Mouse (Mus musculus) kidney, embryonic 14.5 days (tissue): ENCODE results near the gene Wdr90. TPM values are rescaled to one million over a fixed set of nuclear protein-coding genes. Genes with fewer than 3 reads are reported as not detected.

ENCODE experiments used
- ATAC-seq: fragments of 200-750 bp; cut with Nextera tagmentation; 2 replicates; pipeline ENCODE4 v1.8.0; 2017; ENCODE audit warnings: moderate number of reproducible peaks, mild to moderate bottlenecking, moderate TSS enrichment, moderate library complexity; ENCODE audit not compliant: low FRiP score, low TSS enrichment
- H3K27ac ChIP-seq: fragments of 300-500 bp; sonication (generic); 2 replicates; pipeline ENCODE4 v1.5.1; 2014; ENCODE audit warnings: low read depth, mild to moderate bottlenecking, low read length, moderate library complexity, mixed read lengths
- H3K27me3 ChIP-seq: fragments of 300-500 bp; sonication (generic); 2 replicates; pipeline ENCODE4 v1.6.1; 2014; ENCODE audit warnings: mild to moderate bottlenecking, low read length; ENCODE audit not compliant: control insufficient read depth, insufficient read depth
- H3K36me3 ChIP-seq: fragments of 300-500 bp; sonication (generic); 2 replicates; pipeline ENCODE4 v1.6.1; 2014; ENCODE audit warnings: low read length, mixed read lengths; ENCODE audit not compliant: control insufficient read depth, insufficient read depth
- H3K4me1 ChIP-seq: fragments of 300-500 bp; sonication (generic); 2 replicates; pipeline ENCODE4 v1.6.1; 2014; ENCODE audit warnings: low read length, mixed read lengths; ENCODE audit not compliant: control insufficient read depth, insufficient read depth
- H3K4me2 ChIP-seq: fragments of 300-500 bp; sonication (generic); replicated peaks from 2 replicates; pipeline ENCODE4 v1.6.1; 2014; ENCODE audit warnings: low read depth, mild to moderate bottlenecking, low read length
- H3K4me3 ChIP-seq: fragments of 300-500 bp; sonication (generic); 2 replicates; pipeline ENCODE4 v1.5.1; 2014; ENCODE audit warnings: mild to moderate bottlenecking, low read length
- H3K9ac ChIP-seq: fragments of 300-500 bp; sonication (generic); 2 replicates; pipeline ENCODE4 v1.6.1; 2014; ENCODE audit warnings: low read depth, mild to moderate bottlenecking, low read length, moderate library complexity
- H3K9me3 ChIP-seq: fragments of 300-500 bp; sonication (generic); 2 replicates; pipeline ENCODE4 v1.6.1; 2016; ENCODE audit warnings: low read length; ENCODE audit not compliant: control insufficient read depth
- WGBS: fragments of 180-500 bp; shearing (Covaris S2); extraction: QIAGEN DNeasy Blood & Tissue Kit; methylation state at CpG from one replicate; pipeline ENCODE4 v1.1.7; 2014; 5-methylcytosine and 5-hydroxymethylcytosine counted together
- polyA plus RNA-seq: library from polyadenylated mRNA; unstranded; fragments of >200 nt; fragmentation: Nextera tagmentation; extraction: Ambion mirVana; gene quantifications from 2 replicates; pipeline ENCODE4 v1.2.1, GENCODE M21; 2014

The Wdr90 gene
- polyA plus RNA-seq, 1 experiment from 2014 or later: 27.5 TPM

DNA sequence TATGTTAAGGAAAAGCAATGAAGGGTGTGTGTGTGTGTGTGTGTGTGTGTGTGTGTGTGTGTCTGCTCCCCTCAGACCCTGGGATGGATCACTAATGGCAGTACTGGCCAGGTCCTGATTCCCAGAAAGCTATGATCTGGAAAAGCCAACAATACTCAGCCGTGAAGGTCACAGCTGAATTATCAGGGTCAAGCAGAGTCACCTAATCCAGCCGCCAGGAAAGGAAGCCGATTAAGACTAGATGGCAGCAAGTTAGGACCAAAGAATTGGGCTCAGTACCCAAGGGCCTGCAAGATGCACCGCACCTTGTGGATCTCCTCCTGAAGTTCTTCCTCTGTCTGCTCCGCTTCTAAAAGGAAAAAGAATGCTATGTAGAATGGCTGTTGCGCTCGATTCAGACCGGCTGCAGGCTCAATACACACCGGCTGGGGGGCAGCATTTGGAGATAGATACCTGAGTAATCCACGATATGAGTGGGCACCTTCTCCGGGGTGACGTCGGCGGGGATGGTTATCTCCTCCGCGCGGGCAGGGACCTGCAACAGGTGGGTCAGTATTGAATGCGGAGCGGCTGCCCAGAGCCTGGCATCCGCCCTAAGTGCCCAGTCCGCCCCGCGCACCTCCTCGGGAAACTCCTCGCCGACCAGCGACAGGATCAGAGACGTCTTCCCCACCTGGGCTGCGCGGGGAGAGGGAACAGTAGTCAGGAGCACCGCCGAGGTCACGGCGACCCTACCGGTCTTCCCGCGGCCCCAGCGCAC lies 17.5 kb downstream of the Wdr90 start:
- Histone ChIP-seq H3K4me1 (peaks cover 8% of the 10 kb centered on the region), H3K9me3 (no peaks in the 10 kb centered on the region), H3K27me3 (no peaks in the 10 kb centered on the region), H3K4me2 (peak overlapping the region; percentile 91), H3K4me3 (peak overlapping the region; percentile 90), H3K9ac (peak overlapping the region; percentile 87), H3K36me3 (peaks cover 56% of the 10 kb centered on the region), H3K27ac (peak overlapping the region; percentile 79; the same call in 1 of the 2 replicates)
- ATAC-seq: no peak
- WGBS: 3% methylated on average over 34 of the region's 38 CpGs

DNA sequence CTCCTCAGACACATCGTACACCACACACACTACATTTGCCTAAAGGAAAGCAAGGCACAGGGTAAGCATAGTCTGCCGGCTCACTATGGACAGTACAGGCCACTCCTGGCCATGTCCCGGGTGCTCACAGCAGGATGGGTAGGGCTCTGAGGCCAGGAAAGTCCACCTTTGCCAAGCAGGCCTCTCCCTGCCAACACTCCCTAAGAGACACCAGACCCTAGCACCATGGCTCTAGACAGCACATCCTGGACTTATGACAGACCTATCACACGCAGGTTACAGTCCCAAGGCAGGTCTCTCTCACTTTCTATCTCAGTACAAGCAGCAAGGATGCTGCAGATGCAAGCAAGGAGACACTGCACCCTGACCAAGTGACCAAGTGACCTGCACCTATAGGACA lies 18.2 kb downstream of the Wdr90 start:
- peaks cover 8% of the 10 kb centered on the region for H3K4me1 ChIP-seq
- WGBS: 92% methylated on average over 4 of the region's 4 CpGs
- peak overlapping the region; percentile 90; the same call in 1 of the 2 replicates for H3K4me3 ChIP-seq
- no peak for ATAC-seq
- H3K27me3 ChIP-seq: no peaks in the 10 kb centered on the region
- peak overlapping the region; percentile 91 for H3K4me2 ChIP-seq
- peak overlapping the region; percentile 87; the same call in 1 of the 2 replicates for H3K9ac ChIP-seq
- H3K9me3 ChIP-seq: no peaks in the 10 kb centered on the region
- no peak overlapping the region for H3K27ac ChIP-seq
- H3K36me3 ChIP-seq: peaks cover 52% of the 10 kb centered on the region

DNA sequence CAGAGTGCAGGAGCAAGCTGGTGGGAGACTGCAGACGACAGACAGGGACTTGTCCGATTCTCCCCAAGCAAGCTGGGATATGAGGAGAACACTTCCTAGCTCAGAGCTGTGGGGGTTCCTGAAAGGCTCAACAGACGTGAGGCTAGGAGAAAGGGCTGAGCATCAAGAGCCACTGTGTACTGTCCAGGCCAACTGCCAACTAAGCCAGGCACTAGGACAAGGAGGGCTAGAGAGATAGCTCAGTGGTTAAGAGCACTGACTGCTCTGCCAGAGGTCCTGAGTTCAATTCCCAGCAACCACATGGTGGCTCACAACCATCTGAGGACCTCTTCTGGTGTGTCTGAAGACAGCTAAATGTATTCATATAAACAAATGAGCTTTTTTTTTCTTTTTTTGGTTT lies 18.8 kb downstream of the Wdr90 start:
- no peak overlapping the region for H3K27ac ChIP-seq
- peaks cover 53% of the 10 kb centered on the region for H3K36me3 ChIP-seq
- 88% methylated on average over 3 of the region's 3 CpGs for WGBS

DNA sequence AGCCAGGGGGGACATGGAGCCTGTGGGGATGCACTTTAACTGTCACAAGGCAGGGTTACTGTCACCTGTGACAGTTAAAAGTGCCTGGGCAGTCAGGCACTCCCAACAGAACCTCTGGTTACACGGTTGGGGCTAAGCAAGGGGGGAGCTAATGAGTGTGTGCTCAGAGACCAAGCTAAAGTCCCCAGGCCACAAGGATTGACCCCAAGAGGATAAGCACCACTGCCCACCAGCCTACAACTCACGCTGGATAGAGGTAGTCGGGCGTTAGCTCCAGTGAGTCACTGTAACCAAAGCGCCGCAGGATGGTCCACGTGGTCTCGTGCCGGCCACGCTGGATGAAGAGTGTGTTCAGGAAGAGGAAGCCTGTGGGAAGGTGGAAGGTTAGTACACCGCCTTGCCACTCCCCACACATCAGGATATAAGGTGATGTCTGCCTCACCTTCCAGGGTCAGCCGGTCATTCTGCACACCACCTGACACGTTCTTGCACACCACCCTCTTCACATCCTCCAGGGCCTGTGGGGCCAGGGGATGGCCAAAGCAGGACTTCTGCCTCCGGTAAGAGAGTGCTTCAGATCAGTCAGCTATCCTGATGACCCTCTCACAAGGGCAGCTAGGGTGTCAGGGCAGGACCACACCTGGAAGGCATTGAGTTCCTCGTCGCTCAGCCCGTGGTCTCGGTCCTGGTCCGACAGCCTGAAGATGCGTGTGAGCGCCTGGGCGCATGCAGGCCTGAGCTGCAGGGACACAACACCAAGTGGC lies 20.0 kb downstream of the Wdr90 start, which contains the start of gene Gm20683:
Gene Gm20683 (minus strand): TSS at position 647 of the 764 bp plus-strand sequence.
- Histone ChIP-seq H3K4me2 (no peak within 1 kb of the TSS), H3K9me3 (no peaks in the 10 kb centered on the region), H3K4me3 (no peak within 1 kb of the TSS), H3K27ac (no peak within 1 kb of the TSS), H3K4me1 (peaks cover 25% of the 10 kb centered on the region), H3K36me3 (peaks cover 47% of the 10 kb centered on the region), H3K27me3 (no peaks in the 10 kb centered on the region), H3K9ac (no peak within 1 kb of the TSS)
- no peak for ATAC-seq
- 91% methylated on average over 22 of the region's 22 CpGs for WGBS

More for the DNA sequence above, 18.8 kb downstream of the Wdr90 start:
- no peaks in the 10 kb centered on the region for H3K27me3 ChIP-seq
- no peak for ATAC-seq
- H3K4me2 ChIP-seq: no peak overlapping the region
- H3K4me3 ChIP-seq: no peak overlapping the region
- H3K4me1 ChIP-seq: peaks cover 14% of the 10 kb centered on the region
- H3K9ac ChIP-seq: no peak overlapping the region
- no peaks in the 10 kb centered on the region for H3K9me3 ChIP-seq

DNA sequence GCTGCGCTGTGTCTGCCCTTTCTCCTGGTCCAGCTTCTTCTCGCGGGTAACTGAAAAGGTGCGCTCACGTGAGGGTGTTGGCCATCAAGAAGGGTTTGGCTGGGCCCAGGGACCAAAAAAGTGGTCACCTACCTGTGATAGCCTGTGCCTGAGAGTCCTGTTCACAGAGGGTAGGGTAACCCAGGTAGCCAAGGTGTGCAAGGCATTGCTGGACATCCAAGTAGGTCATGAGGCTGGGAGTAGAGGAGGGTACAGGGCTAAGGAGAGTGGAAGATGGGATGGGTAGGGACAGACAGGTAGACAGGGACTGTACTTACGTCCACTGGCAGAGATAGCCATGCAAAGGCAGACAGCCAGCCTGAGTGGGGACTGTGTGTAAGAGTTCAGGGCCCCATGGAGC lies 20.8 kb downstream of the Wdr90 start:
- Histone ChIP-seq H3K9me3 (no peaks in the 10 kb centered on the region), H3K9ac (no peak overlapping the region), H3K27ac (no peak overlapping the region), H3K36me3 (peaks cover 48% of the 10 kb centered on the region), H3K4me2 (no peak overlapping the region), H3K4me1 (peaks cover 30% of the 10 kb centered on the region), H3K27me3 (no peaks in the 10 kb centered on the region), H3K4me3 (no peak overlapping the region)
- ATAC-seq: no peak
- WGBS: 93% methylated on average over 6 of the region's 6 CpGs

DNA sequence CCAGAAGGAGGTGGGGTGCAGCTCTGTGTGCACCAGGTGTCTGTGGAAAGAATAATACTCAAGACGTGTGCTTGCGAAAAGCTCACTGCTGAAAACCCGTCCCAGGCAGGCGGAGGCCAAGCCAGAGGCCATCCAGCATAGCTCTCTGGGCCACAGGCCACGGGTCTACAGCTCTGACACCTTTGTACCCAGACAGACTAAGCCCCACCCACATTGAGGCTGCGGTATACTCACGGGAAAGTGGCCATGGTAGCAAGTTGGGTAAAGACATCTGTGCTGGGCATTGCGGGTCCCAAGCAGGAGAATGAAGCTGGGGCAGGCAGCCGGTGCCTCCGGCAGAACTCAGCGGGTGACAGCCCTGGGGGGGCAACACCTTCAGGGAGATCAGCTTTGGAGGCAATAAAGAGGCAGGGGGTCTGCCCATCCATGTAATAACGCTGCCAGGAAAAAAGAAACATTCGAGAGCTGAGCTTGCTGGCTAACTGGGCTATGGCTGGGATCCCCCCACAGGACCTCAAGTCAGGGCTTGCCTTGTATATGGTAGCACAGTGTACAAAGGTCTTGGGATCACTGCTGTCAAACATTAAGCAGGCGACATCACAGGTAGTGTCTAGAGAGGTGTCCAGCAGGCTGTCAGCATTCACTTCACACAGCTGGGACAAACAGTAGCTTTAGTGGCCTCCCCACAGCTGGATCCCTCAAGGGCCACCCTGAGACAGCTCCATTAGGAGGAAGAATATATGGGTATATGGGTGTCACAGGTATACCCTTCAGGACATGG lies 21.7 kb downstream of the Wdr90 start:
- Histone ChIP-seq H3K27ac (no peak overlapping the region), H3K9ac (peak overlapping the region; percentile 34; the same call in 1 of the 2 replicates), H3K4me3 (no peak overlapping the region), H3K9me3 (no peaks in the 10 kb centered on the region), H3K27me3 (no peaks in the 10 kb centered on the region), H3K4me1 (peaks cover 38% of the 10 kb centered on the region), H3K4me2 (no peak overlapping the region), H3K36me3 (peaks cover 54% of the 10 kb centered on the region)
- 82% methylated on average over 14 of the region's 14 CpGs for WGBS
- no peak for ATAC-seq

DNA sequence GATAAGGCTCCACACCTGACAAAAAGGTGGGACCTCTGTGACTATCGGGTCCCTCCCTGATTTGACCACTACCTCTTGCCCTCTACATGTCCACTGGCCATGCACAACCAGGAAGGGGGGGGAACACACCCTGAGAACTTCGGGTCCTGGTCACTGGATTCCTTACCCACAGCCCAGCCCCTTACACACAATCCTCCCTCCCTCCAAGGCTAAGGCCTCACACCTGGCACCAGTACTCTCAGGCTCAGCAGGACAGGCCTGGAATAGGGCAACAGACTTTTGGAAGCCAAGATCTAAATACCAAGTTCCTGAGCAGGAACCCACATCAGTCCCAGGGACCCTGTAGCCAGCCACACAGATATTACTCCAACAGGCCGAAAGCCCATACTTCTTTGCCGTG lies 22.4 kb downstream of the Wdr90 start:
- WGBS: 86% methylated on average over 4 of the region's 4 CpGs
- Histone ChIP-seq H3K36me3 (peaks cover 54% of the 10 kb centered on the region), H3K4me1 (peaks cover 45% of the 10 kb centered on the region), H3K9ac (no peak overlapping the region), H3K4me2 (no peak overlapping the region), H3K9me3 (no peaks in the 10 kb centered on the region), H3K27ac (no peak overlapping the region), H3K27me3 (no peaks in the 10 kb centered on the region), H3K4me3 (no peak overlapping the region)
- no peak for ATAC-seq

DNA sequence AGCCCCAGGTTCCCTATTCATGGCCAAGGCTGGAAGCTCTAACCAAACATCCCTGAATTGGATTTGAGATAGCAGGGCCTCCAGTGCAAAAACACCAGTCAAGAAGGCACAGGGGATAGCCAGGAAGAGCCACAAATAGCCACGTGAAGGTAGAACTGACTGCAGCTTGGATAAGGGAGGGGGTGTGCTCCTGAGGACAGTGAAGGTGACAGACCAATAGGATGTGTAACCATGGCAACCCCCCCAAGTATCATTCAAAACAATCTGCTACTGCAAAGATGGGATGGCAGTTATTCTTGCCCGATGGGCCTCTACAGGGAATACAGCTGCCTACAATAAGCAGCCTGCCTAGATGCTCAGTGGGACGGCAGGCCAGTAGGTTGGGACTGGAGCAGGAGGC lies 23.8 kb downstream of the Wdr90 start:
- Histone ChIP-seq H3K27ac (peak overlapping the region; percentile 12; the same call in 1 of the 2 replicates), H3K36me3 (peaks cover 54% of the 10 kb centered on the region), H3K9me3 (no peaks in the 10 kb centered on the region), H3K4me3 (no peak overlapping the region; the same call in 1 of the 2 replicates), H3K4me1 (peaks cover 39% of the 10 kb centered on the region), H3K4me2 (peak overlapping the region; percentile 78), H3K9ac (0 out of 2 replicates have a peak overlapping the region, but pooled peaks have one; percentile 56), H3K27me3 (no peaks in the 10 kb centered on the region)
- no peak for ATAC-seq
- 60% methylated on average over 3 of the region's 3 CpGs for WGBS
